Mouse (Mus musculus) liver, adult 2 months (tissue): ENCODE measurements at regions not wholly inside any gene's neighbourhood (a gene's known extent, or its start where the extent isn't known, plus 50 kb on each side); places are given as distances from the start of the nearest gene placed in this dataset.

Source experiments
- CTCF ChIP-seq: fragments of 200-500 bp; IDR thresholded peaks from 2 replicates; pipeline ENCODE4 v1.5.1; 2011; ENCODE audit warnings: low read depth, low read length, control low read depth
- POLR2A ChIP-seq: fragments of 200-500 bp; IDR thresholded peaks from 2 replicates; pipeline ENCODE4 v1.6.1; 2011; ENCODE audit warnings: low read length, control low read depth; ENCODE audit not compliant: insufficient read depth; ENCODE audit errors: extremely low read depth

GRCm38 (mm10) chr4:124506083-124506647 lies 104.4 kb downstream of the 3100002H09Rik start:
- TF ChIP-seq CTCF = no peak
- TF ChIP-seq POLR2A = no peak
